Mouse (Mus musculus) splenic B cell, adult 2 months (primary cell): ENCODE data around the gene Pcgf2.
A peak's percentile ranks its signal among the peaks of the same experiment; 100 is the strongest.

Source experiments
- DNase-seq: peaks from one replicate; pipeline ENCODE4 v3.0.0-alpha.2; 2011; ENCODE audit warnings: low read depth, low spot score
- H3K27me3 ChIP-seq: 2 replicates; pipeline ENCODE4 v1.6.1; 2012; ENCODE audit warnings: mild to moderate bottlenecking, low read length, moderate library complexity, mixed read lengths; ENCODE audit not compliant: control insufficient read depth, poor library complexity, insufficient read depth, severe bottlenecking
- H3K36me3 ChIP-seq: 2 replicates; pipeline ENCODE4 v1.6.1; 2012; ENCODE audit warnings: mild to moderate bottlenecking, low read length, moderate library complexity, mixed read lengths; ENCODE audit not compliant: control insufficient read depth, poor library complexity, insufficient read depth, severe bottlenecking

Gene Pcgf2

GRCm38 (mm10) chr11:97673148-97673547 is 27.1 kb downstream of the Pcgf2 start:
- H3K27me3 ChIP-seq, result no peaks in the 10 kb centered on the region
- peaks cover 28% of the 10 kb centered on the region for H3K36me3 ChIP-seq
- DNase-seq, result no peak

- peaks cover 22% of the 10 kb centered on the region for H3K36me3 ChIP-seq
- no peak for DNase-seq
- H3K27me3 ChIP-seq, result no peaks in the 10 kb centered on the region
Measured at GRCm38 (mm10) chr11:97671177-97671527, 29.1 kb downstream of the Pcgf2 start.

- H3K27me3 ChIP-seq, result no peaks in the 10 kb centered on the region
- H3K36me3 ChIP-seq, result peaks cover 22% of the 10 kb centered on the region
- DNase-seq, result no peak
Measured at GRCm38 (mm10) chr11:97670234-97671176, 29.8 kb downstream of the Pcgf2 start.

- peaks cover 19% of the 10 kb centered on the region for H3K36me3 ChIP-seq
- no peak for DNase-seq
- no peaks in the 10 kb centered on the region for H3K27me3 ChIP-seq
Measured at GRCm38 (mm10) chr11:97669829-97670228, 30.5 kb downstream of the Pcgf2 start.

GRCm38 (mm10) chr11:97669268-97669667 is 31.0 kb downstream of the Pcgf2 start:
- no peak for DNase-seq
- H3K27me3 ChIP-seq, result no peaks in the 10 kb centered on the region
- H3K36me3 ChIP-seq, result peaks cover 19% of the 10 kb centered on the region

GRCm38 (mm10) chr11:97668160-97668559 is 32.1 kb downstream of the Pcgf2 start:
- DNase-seq, result no peak
- Histone ChIP-seq H3K27me3 (no peaks in the 10 kb centered on the region), H3K36me3 (peaks cover 19% of the 10 kb centered on the region)

GRCm38 (mm10) chr11:97666794-97667193 is 33.5 kb downstream of the Pcgf2 start:
- DNase-seq, result no peak
- Histone ChIP-seq H3K36me3 (peaks cover 16% of the 10 kb centered on the region), H3K27me3 (no peaks in the 10 kb centered on the region)

GRCm38 (mm10) chr11:97666221-97666620 is 34.1 kb downstream of the Pcgf2 start:
- Histone ChIP-seq H3K27me3 (no peaks in the 10 kb centered on the region), H3K36me3 (peaks cover 16% of the 10 kb centered on the region)
- peak; percentile 33 for DNase-seq

GRCm38 (mm10) chr11:97665431-97665830 is 34.9 kb downstream of the Pcgf2 start:
- no peak for DNase-seq
- Histone ChIP-seq H3K27me3 (no peaks in the 10 kb centered on the region), H3K36me3 (peaks cover 12% of the 10 kb centered on the region)

- Histone ChIP-seq H3K36me3 (peaks cover 11% of the 10 kb centered on the region), H3K27me3 (no peaks in the 10 kb centered on the region)
- DNase-seq, result no peak
Measured at GRCm38 (mm10) chr11:97664771-97665240, 35.5 kb downstream of the Pcgf2 start.

GRCm38 (mm10) chr11:97664339-97664665 is 36.0 kb downstream of the Pcgf2 start:
- H3K36me3 ChIP-seq, result peaks cover 8% of the 10 kb centered on the region
- DNase-seq, result no peak
- no peaks in the 10 kb centered on the region for H3K27me3 ChIP-seq

- DNase-seq, result peak; percentile 43
Measured at GRCm38 (mm10) chr11:97663528-97664338, 36.6 kb downstream of the Pcgf2 start.

GRCm38 (mm10) chr11:97662893-97663527 is 37.3 kb downstream of the Pcgf2 start, which contains the start of gene Mllt6:
TSS of gene Mllt6 (plus strand) at chr11:97663414.
- H3K36me3 ChIP-seq, result peaks cover 7% of the 10 kb centered on the region

More at GRCm38 (mm10) chr11:97663528-97664338, 36.6 kb downstream of the Pcgf2 start:
- Histone ChIP-seq H3K36me3 (peaks cover 10% of the 10 kb centered on the region), H3K27me3 (no peaks in the 10 kb centered on the region)

GRCm38 (mm10) chr11:97662207-97662892 is 37.9 kb downstream of the Pcgf2 start:
- H3K36me3 ChIP-seq, result peaks cover 7% of the 10 kb centered on the region
- H3K27me3 ChIP-seq, result no peaks in the 10 kb centered on the region
- peak; percentile 74 for DNase-seq

More at GRCm38 (mm10) chr11:97662893-97663527, 37.3 kb downstream of the Pcgf2 start, which contains the start of gene Mllt6:
- peak; percentile 71 for DNase-seq
- H3K27me3 ChIP-seq, result no peaks in the 10 kb centered on the region
